Mouse (Mus musculus): Measurements from ENCODE around the gene Psmd11. TPM values are rescaled to one million over a fixed set of nuclear protein-coding genes. Genes with fewer than 3 reads are reported as not detected.
"Not testable (repeated sequence)": the region's sequence is repeated elsewhere in the genome, so short reads cannot be mapped to it uniquely, and the experiment has no call there.

Psmd11 gene
- 100 to 1,000 TPM in 1 of 2 experiments, 10 to 100 TPM in 1; 93.8 to 101 TPM for total RNA-seq (2021)
- long read RNA-seq, experiment 1, transcript Psmd11-201 (14 exons, 2,848 nt), result major isoform, 26 of 31 reads
- long read RNA-seq, experiment 1, partial matches to known transcripts, result 2 of 31 reads
- long read RNA-seq, experiment 1, other reads (novel, unspliced or antisense), result 0 of 31 reads
- long read RNA-seq, experiment 2, transcript Psmd11-201 (14 exons, 2,848 nt), result major isoform, 33 of 45 reads
- long read RNA-seq, experiment 2, transcript Psmd11-214 (13 exons, 1,626 nt), result minor isoform, 8 of 45 reads
- long read RNA-seq, experiment 2, partial matches to known transcripts, result 2 of 45 reads
- long read RNA-seq, experiment 2, other reads (novel, unspliced or antisense), result 2 of 45 reads

- peak; percentile 95 to 97 for DNase-seq (ENCODE audit: low spot score in 2 of 2)
- H3K4me3 ChIP-seq, result peak within 1 kb of the TSS; percentile 96
These were observed at the start of gene Psmd11 for GRCm38 (mm10) chr11:80428381-80429008. Gene Psmd11, plus strand, starts transcription at chr11:80428615.

DNA sequence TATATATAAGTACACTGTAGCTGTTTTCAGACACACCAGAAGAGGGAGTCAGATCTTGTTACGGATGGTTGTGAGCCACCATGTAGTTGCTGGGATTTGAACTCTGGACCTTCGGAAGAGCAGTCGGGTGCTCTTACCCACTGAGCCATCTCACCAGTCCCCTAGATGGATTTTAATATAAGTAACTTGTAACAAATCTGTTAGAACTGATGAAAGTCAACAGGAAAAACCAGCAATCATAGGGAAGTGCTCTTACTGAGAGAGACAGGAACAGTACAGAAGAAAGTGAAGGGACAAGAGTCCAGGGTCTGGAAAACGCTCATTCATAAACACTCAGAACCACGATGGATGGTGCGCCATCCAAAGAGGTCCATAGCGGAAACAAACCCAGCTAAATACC, 49.2 kb upstream of the Psmd11 start:
- DNase-seq (ENCODE audit: low spot score in 2 of 2); H3K27ac ChIP-seq; H3K4me3 ChIP-seq: not testable (repeated sequence)

More at GRCm38 (mm10) chr11:80428381-80429008, at the start of gene Psmd11:
- TF ChIP-seq CTCF (conservative IDR thresholded peaks at IDR 0.05), result peak; percentile 81
- peak within 1 kb of the TSS; percentile 97 for H3K27ac ChIP-seq

DNA sequence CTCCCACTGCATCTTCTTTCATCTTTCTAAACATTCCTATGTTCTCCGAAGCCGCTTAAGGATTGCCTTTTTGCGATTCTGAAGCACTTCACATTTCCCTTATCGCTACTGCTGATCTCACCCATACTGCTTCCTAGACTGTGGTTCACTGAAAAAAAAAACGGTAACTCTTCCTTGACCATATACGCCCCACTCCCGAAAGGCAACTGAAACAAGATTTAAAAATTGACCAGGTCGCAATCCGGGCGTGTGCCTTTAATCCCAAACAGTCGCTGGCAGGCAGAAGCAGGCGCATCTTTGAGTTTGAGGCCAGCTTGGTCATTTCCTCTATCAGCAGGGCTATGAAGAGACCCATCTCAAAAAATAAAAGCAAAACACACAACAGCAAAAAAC, 45.8 kb upstream of the Psmd11 start:
- no peak for TF ChIP-seq CTCF (conservative IDR thresholded peaks at IDR 0.05)
- Histone ChIP-seq H3K27ac (peak overlapping the region; percentile 96), H3K4me3 (peak overlapping the region; percentile 97)
- no peak for DNase-seq (ENCODE audit: low spot score in 2 of 2)

GRCm38 (mm10) chr11:80383019-80383625, 45.3 kb upstream of the Psmd11 start, which contains the start of gene Zfp207:
Gene Zfp207, plus strand, starts transcription at chr11:80383279.
- peak; percentile 96 to 97 for DNase-seq (ENCODE audit: low spot score in 2 of 2)
- peak within 1 kb of the TSS; percentile 97 for H3K4me3 ChIP-seq
- TF ChIP-seq CTCF (conservative IDR thresholded peaks at IDR 0.05), result no peak
- peak within 1 kb of the TSS; percentile 96 for H3K27ac ChIP-seq

- DNase-seq (ENCODE audit: low spot score in 2 of 2), result no peak
- peak overlapping the region; percentile 96 for H3K27ac ChIP-seq
- no peak for TF ChIP-seq CTCF (conservative IDR thresholded peaks at IDR 0.05)
- peak overlapping the region; percentile 97 for H3K4me3 ChIP-seq
These were observed 44.8 kb upstream of the Psmd11 start for GRCm38 (mm10) chr11:80383626-80384046.

GRCm38 (mm10) chr11:80384461-80384860, 44.0 kb upstream of the Psmd11 start:
- TF ChIP-seq CTCF (conservative IDR thresholded peaks at IDR 0.05), result no peak
- Histone ChIP-seq H3K27ac (no peak overlapping the region; the same call in 1 of the 2 replicates), H3K4me3 (peak overlapping the region; percentile 97)
- DNase-seq (ENCODE audit: low spot score in 2 of 2), result no peak

DNA sequence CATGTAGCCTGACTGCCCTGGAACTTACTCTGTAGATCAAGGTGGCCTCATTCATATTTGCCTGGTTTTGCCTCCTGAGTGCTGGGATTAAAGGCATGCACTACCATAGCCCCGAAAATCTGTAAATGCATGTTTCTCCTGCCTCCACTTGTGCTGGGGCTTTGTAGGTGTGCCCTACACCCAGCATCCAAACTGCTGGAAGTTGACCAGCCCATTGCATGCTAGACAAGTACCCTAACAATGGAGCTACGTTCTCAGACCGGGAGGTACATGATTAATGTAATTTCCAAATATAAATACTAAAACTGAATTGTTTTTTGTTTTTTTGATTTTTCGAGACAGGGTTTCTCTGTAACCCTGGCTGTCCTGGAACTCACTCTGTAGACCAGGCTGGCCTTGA, 43.4 kb upstream of the Psmd11 start:
- DNase-seq (ENCODE audit: low spot score in 2 of 2), result no peak
- no peak for TF ChIP-seq CTCF (conservative IDR thresholded peaks at IDR 0.05)
- H3K4me3 ChIP-seq, result peak overlapping the region; percentile 97
- H3K27ac ChIP-seq, result no peak overlapping the region; the same call in 1 of the 2 replicates

DNA sequence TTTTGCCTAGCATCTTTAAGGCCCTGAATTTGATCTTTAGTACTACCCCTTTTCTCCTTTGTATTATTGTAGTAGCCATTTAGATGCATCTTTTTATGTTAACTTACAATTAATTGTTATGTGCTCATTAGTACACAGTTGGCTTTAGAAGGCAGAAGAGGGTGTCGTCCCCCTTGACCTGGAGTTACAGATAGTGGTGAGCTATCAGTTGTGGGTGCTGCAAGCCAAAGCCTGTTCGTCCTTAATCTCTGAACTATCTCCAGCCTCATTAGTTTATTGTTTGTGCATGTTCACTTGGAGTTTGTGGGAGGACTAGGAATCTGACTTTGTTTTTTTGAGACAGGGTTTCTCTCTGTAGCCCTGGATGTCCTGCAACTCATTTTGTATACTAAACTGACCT, 41.6 kb upstream of the Psmd11 start:
- H3K27ac ChIP-seq, result no peak overlapping the region
- H3K4me3 ChIP-seq, result peak overlapping the region; percentile 97; the same call in 1 of the 2 replicates
- TF ChIP-seq CTCF (conservative IDR thresholded peaks at IDR 0.05), result no peak
- DNase-seq (ENCODE audit: low spot score in 2 of 2), result no peak

GRCm38 (mm10) chr11:80389885-80390284, 38.5 kb upstream of the Psmd11 start:
- peak; percentile 24 to 35 for DNase-seq (ENCODE audit: low spot score in 2 of 2)
- TF ChIP-seq CTCF (conservative IDR thresholded peaks at IDR 0.05), result no peak
- Histone ChIP-seq H3K27ac (peak overlapping the region; percentile 28; the same call in 1 of the 2 replicates), H3K4me3 (no peak overlapping the region)

DNA sequence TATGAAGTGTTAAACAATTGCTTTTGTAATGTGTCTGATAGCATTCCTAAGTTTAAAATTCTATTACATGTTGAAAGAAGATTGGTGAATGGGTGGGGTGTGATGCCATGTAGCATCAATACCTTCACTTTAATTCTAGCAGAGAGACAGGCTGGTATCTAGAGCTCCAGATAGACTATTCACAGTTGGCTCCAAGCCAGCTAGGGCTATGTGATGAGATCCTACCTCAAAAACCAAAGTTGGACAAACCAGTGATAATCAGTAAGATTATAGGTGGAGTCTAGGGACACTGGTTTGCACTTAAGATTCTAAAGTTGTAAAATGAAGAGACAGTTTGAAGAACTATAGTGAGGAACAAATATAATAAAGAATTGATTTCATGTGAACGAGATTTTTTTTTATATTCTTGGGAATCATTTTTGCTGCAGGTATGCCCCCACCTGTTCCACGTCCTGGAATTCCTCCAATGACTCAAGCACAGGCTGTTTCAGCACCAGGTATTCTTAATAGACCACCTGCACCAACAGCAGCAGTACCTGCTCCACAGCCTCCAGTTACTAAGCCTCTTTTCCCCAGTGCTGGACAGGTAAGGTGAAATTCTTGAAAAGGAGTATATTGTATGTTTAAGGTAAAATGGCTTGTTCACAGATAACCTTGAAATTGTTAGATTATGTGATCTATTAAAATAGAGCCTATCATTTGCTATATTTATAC, 36.9 kb upstream of the Psmd11 start:
- Histone ChIP-seq H3K4me3 (no peak overlapping the region), H3K27ac (no peak overlapping the region)
- no peak for DNase-seq (ENCODE audit: low spot score in 2 of 2)
- TF ChIP-seq CTCF (conservative IDR thresholded peaks at IDR 0.05), result no peak

GRCm38 (mm10) chr11:80395930-80396329, 32.5 kb upstream of the Psmd11 start:
- H3K27ac ChIP-seq, result no peak overlapping the region
- no peak for DNase-seq (ENCODE audit: low spot score in 2 of 2)
- H3K4me3 ChIP-seq, result no peak overlapping the region
- TF ChIP-seq CTCF (conservative IDR thresholded peaks at IDR 0.05), result no peak

- DNase-seq (ENCODE audit: low spot score in 2 of 2), result no peak
- H3K27ac ChIP-seq, result no peak overlapping the region
- TF ChIP-seq CTCF (conservative IDR thresholded peaks at IDR 0.05), result no peak
These were observed 31.8 kb upstream of the Psmd11 start for GRCm38 (mm10) chr11:80396617-80397016.

DNA sequence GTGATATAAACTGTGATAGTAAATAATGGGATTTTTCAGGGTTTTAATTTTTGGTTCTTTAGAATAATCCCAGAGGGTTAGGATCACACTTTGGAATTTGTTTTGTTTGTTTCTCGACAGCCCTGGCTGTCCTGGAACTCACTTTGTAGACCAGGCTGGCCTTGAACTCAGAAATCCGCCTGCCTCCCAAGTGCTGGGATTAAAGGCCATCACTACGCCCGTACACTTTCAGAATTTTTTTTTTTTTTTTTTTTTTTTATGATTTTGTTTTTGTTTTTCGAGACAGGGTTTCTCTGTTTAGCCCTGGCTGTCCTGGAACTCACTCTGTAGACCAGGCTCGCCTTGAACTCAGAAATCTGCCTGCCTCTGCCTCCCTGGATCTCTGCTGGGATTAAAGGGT, 20.5 kb upstream of the Psmd11 start:
- not testable (repeated sequence) for H3K4me3 ChIP-seq; DNase-seq (ENCODE audit: low spot score in 2 of 2); H3K27ac ChIP-seq

More at GRCm38 (mm10) chr11:80396617-80397016, 31.8 kb upstream of the Psmd11 start:
- H3K4me3 ChIP-seq, result no peak overlapping the region
